Mouse (Mus musculus) macrophage (primary cell): ENCODE results near the gene Ctnna2. TPM values are rescaled to one million over a fixed set of nuclear protein-coding genes. Genes with fewer than 3 reads are reported as not detected.

Experiments used
- H3K27ac ChIP-seq: fragments of 350-480 bp; formaldehyde crosslinking; 2 replicates; pipeline ENCODE4 v1.9.0; 2021
- H3K36me3 ChIP-seq: fragments of 350-480 bp; formaldehyde crosslinking; 2 replicates; pipeline ENCODE4 v1.9.0; 2021; ENCODE audit errors: inconsistent target
- H3K4me3 ChIP-seq: fragments of 350-480 bp; formaldehyde crosslinking; 2 replicates; pipeline ENCODE4 v1.9.0; 2021; ENCODE audit errors: inconsistent target
- H3K79me2 ChIP-seq: fragments of 350-480 bp; formaldehyde crosslinking; 2 replicates; pipeline ENCODE4 v1.9.0; 2021; ENCODE audit errors: inconsistent target
- WGBS: methylation state at CpG from one replicate; pipeline ENCODE4 v1.1.7; 2026; ENCODE audit warnings: inconsistent platforms; ENCODE audit not compliant: missing documents; 5-methylcytosine and 5-hydroxymethylcytosine counted together
- polyA plus RNA-seq: library from polyadenylated mRNA; stranded (reverse); fragments of 250-400 nt; gene quantifications from 3 replicates; pipeline ENCODE4 v1.2.4, GENCODE M21; 2018; ENCODE audit warnings: inconsistent platforms

Gene Ctnna2
- polyA plus RNA-seq, 1 experiment from 2014 or later = not detected

DNA sequence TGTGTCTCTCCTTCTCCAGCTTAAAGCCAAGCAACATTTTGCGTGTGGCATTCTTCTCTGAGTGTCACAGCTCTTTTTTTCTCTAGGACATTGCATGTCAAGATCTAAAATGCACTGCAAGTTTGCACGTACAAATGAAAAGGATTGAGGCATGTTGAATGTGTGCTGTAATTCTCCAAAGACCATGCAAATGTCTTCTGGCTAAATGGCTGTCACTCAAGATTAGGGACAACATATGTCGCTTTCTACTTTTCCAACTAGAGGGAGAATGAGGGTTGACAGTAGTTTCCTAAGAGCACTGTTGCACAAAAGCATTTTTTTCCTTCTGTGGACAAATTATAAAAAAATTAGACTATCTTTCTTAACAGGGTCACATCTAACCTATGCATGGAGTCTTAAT is 909.9 kb downstream of the Ctnna2 start:
- WGBS = 71% methylated on average over 3 of the region's 3 CpGs
- Histone ChIP-seq H3K79me2 (no peaks in the 10 kb centered on the region), H3K36me3 (no peaks in the 10 kb centered on the region)

DNA sequence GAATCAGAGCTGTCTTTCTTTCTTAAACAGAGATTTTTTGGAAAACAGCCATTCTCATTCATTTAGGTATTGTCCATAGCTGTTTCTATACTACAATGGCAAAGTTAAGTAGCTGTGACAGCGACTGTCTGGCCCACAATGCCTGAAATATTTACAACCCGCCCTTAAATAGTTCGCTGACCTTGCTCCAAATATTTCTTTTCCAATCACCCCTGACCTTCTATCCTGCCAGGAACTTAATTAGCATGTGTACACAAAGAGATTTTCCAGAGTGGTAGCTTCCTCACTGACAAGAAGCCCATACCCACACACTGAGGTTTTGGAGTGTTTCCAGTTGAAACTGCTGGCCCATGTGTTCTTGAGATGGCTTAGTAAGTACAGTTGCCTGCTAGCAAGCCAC is 928.8 kb downstream of the Ctnna2 start:
- Histone ChIP-seq H3K4me3 (no peak overlapping the region), H3K79me2 (no peaks in the 10 kb centered on the region), H3K27ac (no peak overlapping the region), H3K36me3 (no peaks in the 10 kb centered on the region)
- 96% methylated on average over 3 of the region's 3 CpGs for WGBS

More for the DNA sequence above, 909.9 kb downstream of the Ctnna2 start:
- H3K4me3 ChIP-seq = no peak overlapping the region
- H3K27ac ChIP-seq = no peak overlapping the region

DNA sequence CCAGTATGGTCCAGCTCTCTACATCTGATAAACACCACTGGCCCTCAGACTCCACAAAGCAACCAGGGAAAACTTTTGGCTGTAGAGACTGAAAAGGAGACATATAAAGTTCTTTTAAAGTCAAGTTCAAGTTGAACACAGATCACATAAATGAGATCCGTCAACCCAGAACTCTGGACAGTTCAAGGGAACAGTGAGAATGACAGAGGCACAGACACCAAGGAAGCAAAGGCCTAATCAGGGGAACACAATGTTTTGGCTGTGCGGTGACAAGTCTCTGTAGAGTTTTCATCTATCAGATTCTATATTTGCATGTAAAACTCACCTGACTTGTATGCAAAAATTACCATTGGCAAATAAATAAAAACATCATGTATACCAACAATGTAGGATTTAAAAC is 929.3 kb downstream of the Ctnna2 start:
- no peaks in the 10 kb centered on the region for H3K36me3 ChIP-seq
- 90% methylated on average over 2 of the region's 2 CpGs for WGBS
- H3K79me2 ChIP-seq = no peaks in the 10 kb centered on the region
- no peak overlapping the region for H3K27ac ChIP-seq
- H3K4me3 ChIP-seq = no peak overlapping the region

DNA sequence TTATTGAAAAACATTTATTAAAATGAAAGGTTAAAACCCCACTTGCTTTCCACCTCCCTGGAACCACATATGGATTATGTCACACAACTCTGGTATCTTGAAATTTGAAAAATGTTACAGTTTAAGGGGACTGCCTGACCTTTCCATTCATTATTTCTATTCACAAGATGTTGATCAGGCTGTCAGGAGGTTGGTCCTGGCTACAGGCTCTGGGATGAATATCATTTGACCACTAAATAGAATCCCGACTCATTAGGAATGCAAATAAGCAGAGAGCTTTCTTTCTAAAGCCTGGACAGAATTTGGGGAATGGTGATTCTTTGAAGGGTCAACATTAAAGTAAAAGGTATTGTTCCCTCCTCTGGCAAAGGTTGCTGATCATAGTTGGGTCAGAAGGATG is 931.9 kb downstream of the Ctnna2 start:
- no peak overlapping the region for H3K4me3 ChIP-seq
- H3K36me3 ChIP-seq = no peaks in the 10 kb centered on the region
- H3K79me2 ChIP-seq = no peaks in the 10 kb centered on the region
- H3K27ac ChIP-seq = no peak overlapping the region
- WGBS = 92% methylated on average over 1 of the region's 1 CpGs

DNA sequence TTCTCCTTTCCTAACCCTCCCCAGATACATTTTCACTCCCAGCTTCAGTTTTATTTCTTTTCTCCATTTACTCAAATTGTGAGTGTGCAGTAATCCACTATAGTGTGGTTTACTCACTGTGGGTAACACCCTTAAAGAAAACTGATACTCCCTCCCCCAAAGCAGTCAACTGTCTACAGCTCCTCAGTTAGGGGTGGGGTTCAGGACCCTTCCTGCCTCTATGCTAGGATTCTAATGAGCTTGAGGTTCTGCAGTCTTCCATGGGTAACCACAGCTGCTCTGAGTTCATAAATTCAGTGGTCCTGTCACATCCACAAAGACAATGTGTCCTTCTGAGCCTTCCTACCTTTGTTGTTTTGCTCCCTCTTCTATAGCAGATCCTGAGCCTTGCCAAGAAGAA is 954.4 kb downstream of the Ctnna2 start:
- Histone ChIP-seq H3K79me2 (no peaks in the 10 kb centered on the region), H3K36me3 (no peaks in the 10 kb centered on the region), H3K27ac (no peak overlapping the region), H3K4me3 (no peak overlapping the region)

DNA sequence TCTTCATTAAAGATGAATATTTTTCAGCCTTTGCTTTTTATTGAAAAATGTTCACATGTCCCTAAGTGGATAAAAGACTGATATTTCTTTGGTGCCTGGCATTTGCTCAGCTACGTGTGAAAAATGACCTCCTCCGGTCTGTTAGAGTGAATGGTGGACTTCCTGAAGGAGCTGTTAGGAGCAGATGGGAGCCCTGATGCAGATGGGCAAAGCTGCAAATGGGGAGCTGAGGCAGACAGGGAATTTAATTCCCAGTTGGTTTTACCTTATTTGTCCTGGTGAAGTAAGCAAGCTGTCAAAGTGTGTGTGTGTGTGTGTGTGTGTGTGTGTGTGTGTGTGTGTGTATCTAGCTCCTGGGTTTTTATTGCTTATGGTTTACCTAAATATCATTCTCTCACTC is 966.3 kb downstream of the Ctnna2 start:
- WGBS = 91% methylated on average over 2 of the region's 2 CpGs
- H3K27ac ChIP-seq = no peak overlapping the region
- no peaks in the 10 kb centered on the region for H3K79me2 ChIP-seq
- no peak overlapping the region for H3K4me3 ChIP-seq
- H3K36me3 ChIP-seq = no peaks in the 10 kb centered on the region

DNA sequence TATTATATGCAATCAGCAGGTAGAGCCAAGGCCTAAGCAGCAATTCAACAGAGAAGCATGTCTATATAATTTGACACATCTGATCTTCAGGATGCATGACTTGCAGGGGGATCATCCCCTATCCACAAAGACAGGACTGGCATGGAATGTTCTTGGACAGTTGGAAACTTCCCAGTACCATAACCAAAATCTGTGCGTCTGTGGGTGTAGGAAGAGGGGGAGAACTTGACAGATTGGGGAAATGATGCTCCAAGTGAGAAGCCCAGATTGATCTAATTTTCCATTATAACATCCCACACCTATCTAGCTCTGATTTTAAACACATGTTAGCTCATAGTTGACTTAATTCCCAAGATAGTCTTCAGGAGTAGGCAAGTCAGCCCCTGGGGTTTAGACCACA is 968.5 kb downstream of the Ctnna2 start:
- WGBS = 100% methylated on average over 1 of the region's 1 CpGs
- no peak overlapping the region for H3K27ac ChIP-seq
- no peaks in the 10 kb centered on the region for H3K79me2 ChIP-seq

DNA sequence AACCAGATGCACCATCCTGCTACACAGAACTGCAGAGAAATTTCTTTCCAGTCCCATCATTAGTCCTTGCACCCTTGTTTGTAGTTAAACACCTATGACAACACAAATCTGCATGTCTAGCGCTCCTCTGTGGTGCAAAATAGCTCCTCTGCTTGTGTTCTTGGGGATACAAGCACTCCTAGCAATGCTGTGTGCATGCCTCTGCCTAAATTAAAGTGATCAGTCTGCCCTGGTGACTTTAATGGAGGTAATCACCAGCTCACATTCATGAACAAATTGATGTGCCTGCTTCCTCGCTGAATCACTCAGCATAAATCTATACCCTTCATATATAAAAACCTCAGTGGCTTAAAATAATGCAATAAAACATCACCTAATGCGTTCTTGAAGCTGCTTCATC is 987.4 kb downstream of the Ctnna2 start:
- no peaks in the 10 kb centered on the region for H3K79me2 ChIP-seq
- no peaks in the 10 kb centered on the region for H3K36me3 ChIP-seq
- WGBS = 84% methylated on average over 3 of the region's 3 CpGs
- H3K27ac ChIP-seq = no peak overlapping the region
- no peak overlapping the region for H3K4me3 ChIP-seq

More for the DNA sequence above, 968.5 kb downstream of the Ctnna2 start:
- Histone ChIP-seq H3K36me3 (no peaks in the 10 kb centered on the region), H3K4me3 (no peak overlapping the region)

DNA sequence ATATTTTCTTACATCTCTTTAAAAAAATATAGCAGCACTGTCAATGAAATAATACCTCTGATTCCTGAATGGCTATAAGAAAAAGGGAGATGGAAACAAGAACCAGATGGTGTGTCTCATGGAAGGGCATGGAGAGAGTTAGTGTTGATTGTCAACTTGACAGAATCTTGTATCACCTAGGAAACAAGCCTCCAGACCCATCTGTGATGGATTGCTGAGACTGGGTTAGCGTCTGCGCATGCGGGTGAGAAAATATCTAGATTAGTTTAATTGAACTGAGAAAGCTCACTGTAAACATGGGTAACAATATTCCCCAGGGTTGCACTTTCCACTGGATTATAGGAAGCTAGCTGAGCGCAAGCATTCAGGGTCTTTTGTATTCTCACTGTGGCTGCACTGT is 994.7 kb downstream of the Ctnna2 start:
- WGBS = 93% methylated on average over 4 of the region's 4 CpGs
- H3K4me3 ChIP-seq = no peak overlapping the region
- no peak overlapping the region for H3K27ac ChIP-seq
- H3K36me3 ChIP-seq = no peaks in the 10 kb centered on the region
- H3K79me2 ChIP-seq = no peaks in the 10 kb centered on the region

DNA sequence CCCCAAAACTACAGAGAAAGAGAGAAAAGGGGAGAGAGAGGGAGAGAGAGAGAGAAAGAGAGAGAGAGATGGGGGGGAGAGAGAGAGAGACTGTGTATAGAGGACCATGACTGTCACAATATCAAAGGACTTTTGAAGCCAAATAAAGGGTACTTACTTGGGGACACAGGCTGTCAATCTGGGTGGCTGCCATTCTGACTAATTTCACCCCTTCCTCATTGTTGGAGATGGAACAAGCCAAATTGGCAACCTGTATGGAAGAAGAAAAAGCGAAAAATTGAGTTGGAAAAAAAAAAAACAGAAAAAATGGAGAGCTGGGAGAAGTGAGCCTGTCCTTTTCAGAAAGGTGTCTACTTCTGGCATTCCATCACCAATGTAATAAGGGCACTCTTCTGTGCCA is 997.8 kb downstream of the Ctnna2 start:
- H3K27ac ChIP-seq = no peak overlapping the region
- H3K79me2 ChIP-seq = no peaks in the 10 kb centered on the region
- H3K4me3 ChIP-seq = no peak overlapping the region
- 56% methylated on average over 1 of the region's 1 CpGs for WGBS
- H3K36me3 ChIP-seq = no peaks in the 10 kb centered on the region

DNA sequence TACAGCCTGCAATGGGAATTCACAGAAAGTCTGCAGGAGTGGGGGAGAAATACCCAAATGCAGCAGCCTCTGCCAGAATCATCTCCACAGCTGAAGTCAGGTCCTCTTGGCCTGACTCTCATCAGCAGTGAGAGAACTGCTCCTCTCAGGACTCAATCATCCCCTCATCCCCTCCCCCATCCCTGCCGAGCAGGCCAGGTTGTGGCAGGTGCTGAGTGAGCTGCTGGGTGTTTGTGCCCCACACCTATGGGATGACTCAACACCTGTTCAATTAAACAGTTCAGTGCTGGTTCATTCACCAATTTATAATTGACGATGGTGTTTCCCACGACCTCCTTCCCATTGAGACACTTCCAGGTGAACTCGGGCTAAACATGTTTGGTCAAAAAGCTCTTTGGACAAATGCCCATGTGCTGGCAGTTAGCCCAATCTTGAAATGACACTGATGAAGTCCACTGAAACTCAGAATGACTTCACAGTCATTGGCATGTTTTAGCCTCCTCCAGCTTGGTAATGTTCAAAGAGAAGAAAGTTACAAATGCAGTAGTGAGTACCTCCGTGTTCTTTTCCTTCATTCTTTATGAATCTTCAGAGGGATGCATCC is 1000.1 kb downstream of the Ctnna2 start:
- H3K4me3 ChIP-seq = no peak overlapping the region

DNA sequence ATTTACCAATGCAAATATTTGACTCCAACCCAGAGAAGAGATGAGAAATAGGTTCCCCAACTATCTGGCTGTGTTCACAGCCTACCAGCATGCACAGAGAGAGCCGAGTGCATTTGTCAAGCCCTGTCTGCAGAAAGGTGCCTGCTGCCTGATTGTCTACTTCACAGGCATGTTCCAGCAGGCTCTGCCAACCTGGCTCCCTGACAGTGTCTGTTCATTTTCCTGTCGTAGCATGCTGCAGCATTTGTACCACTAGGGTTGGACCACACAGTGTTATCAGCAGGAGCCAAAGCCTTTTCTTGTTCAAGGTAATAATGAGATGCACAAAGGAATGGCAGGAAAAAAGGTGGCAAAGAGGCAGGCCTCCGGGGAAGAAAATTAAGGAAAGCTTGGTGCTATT is 1001.7 kb downstream of the Ctnna2 start:
- Histone ChIP-seq H3K4me3 (no peak overlapping the region), H3K36me3 (no peaks in the 10 kb centered on the region), H3K27ac (no peak overlapping the region), H3K79me2 (no peaks in the 10 kb centered on the region)
- 47% methylated on average over 3 of the region's 3 CpGs for WGBS

More for the DNA sequence above, 1000.1 kb downstream of the Ctnna2 start:
- Histone ChIP-seq H3K27ac (no peak overlapping the region), H3K36me3 (no peaks in the 10 kb centered on the region), H3K79me2 (no peaks in the 10 kb centered on the region)
- WGBS = 83% methylated on average over 5 of the region's 5 CpGs

DNA sequence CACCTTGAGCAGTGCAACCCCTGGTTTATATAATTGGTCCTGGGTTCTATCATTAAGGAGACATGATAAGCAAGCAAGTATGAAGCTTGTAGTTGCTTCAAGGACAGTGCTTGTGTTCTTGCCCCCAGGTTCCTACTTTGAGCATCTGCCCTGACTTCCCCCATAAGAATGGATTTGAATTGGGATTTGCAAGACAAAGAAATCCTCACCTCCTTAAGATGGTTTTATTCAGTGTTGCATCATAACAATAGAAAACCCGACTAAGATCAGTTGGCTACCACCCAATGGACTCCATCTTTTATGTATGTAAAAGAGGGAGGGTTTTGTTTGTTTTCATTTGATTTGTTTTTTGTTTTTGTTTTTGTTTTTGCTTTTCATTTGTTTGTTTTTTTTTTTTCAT is 1005.2 kb downstream of the Ctnna2 start:
- H3K4me3 ChIP-seq = no peak overlapping the region
- no peak overlapping the region for H3K27ac ChIP-seq
- no peaks in the 10 kb centered on the region for H3K36me3 ChIP-seq
- no peaks in the 10 kb centered on the region for H3K79me2 ChIP-seq
- 86% methylated on average over 1 of the region's 1 CpGs for WGBS

DNA sequence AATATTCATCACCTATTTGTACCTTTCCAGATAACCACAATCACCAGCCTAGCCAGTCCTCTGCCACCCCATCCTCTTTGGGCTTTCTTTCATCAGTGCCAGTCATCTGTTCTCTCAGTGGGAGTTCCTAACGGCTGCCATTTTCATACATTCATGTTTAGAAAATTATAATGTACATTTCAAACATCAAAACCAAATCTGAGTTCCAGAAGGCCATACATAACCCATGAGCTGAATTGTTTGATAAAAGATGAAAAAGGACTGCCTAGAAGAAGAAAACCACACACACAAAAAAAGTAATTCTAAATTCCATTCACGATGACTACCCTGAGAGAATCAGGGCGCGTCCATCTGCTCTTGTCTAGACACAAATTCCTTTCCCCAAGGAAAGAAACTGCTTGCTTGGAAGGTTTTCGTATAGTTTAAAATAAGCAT is 1014.5 kb downstream of the Ctnna2 start:
- no peak overlapping the region for H3K27ac ChIP-seq
- no peaks in the 10 kb centered on the region for H3K36me3 ChIP-seq
- no peaks in the 10 kb centered on the region for H3K79me2 ChIP-seq
- 92% methylated on average over 5 of the region's 5 CpGs for WGBS
- no peak overlapping the region for H3K4me3 ChIP-seq

DNA sequence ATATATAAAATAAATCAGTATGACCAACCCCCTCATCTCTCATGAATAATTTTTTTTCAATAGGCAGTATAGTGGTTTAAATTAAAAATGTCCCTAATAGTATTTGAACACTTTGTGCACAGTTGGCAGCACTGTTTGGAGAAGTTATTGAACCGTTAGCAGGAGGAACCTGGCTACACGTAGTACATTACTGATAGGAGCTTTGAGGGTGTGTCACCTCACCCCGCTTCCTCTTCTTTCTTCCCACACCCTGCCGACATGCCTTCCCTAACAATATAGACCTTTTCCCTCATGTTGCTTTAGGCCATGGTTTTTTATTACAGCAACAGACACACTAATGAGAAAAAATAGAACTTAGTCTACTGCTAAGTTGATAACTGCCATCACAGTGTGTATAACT is 1071.4 kb downstream of the Ctnna2 start:
- Histone ChIP-seq H3K27ac (no peak overlapping the region), H3K36me3 (no peaks in the 10 kb centered on the region), H3K79me2 (no peaks in the 10 kb centered on the region), H3K4me3 (no peak overlapping the region)
- 27% methylated on average over 4 of the region's 4 CpGs for WGBS

DNA sequence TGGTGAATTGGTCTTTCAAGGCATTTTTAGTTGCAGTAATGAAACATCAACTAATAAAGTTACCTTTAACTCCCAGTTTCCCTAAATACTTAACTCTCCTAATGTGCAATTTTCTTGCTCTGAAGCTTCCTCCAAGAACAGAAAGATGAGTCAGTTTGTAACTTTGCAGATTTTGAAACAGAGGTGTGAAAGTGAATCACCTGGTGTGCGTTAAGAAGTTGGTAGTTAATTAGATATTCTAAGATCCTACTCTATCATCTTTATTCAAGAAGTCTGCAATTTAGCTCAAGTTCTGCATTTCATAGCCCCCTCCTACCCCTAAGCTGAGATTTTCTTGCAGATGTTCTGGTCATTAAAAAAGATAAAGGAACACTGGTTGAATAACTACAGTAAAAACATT is 1082.3 kb downstream of the Ctnna2 start:
- Histone ChIP-seq H3K79me2 (no peaks in the 10 kb centered on the region), H3K27ac (no peak overlapping the region), H3K4me3 (no peak overlapping the region), H3K36me3 (no peaks in the 10 kb centered on the region)
- WGBS = 82% methylated on average over 1 of the region's 1 CpGs
